ENCODE assay signal across 20 mouse cellular contexts in the genomic region with DNA sequence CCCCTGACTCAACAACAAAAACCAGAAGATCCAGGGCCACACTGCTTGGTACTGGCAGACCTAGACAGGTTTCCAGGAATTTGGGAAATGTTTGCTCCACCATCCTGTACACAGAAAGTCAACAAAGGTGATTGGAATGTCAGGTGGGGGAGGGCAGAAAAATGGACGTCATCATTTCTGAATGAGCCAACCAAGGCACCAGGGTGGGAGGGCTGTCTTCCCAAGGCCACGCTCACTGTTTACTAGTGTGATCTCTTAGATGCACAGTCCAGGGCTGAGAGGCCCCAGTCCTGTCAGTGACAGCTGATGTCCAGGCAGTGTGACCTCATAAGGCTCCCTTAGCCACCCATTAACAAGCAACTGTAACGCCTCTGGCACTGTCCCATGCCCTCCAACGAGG. TPM values are rescaled to one million over a fixed set of nuclear protein-coding genes. Genes with fewer than 3 reads are reported as not detected.
DNase-seq lines count a peak whose midpoint lies in the region; ATAC-seq and TF ChIP-seq lines count a peak whose summit lies in the region.
"Had no signal": no experiment of that assay in that cellular context is flagged by ENCODE, and none has a peak within 500 bp of the region (broad histone marks: within the 10 kb centered on the region; RNA-seq: fewer than 3 reads in every experiment).

No protein-coding gene starts in this region.

- no peaks in the 10 kb centered on the region for H3K36me3 ChIP-seq in forebrain, embryonic 10.5 days (replicated peaks)
- no peaks in the 10 kb centered on the region for H3K36me3 ChIP-seq in forebrain, postnatal 0 days (ENCODE audit: insufficient read depth)
- H3K36me3 ChIP-seq in liver, embryonic 13.5 days = no peaks in the 10 kb centered on the region
- no peaks in the 10 kb centered on the region for H3K36me3 ChIP-seq in liver, embryonic 11.5 days (ENCODE audit: control insufficient read depth, insufficient read depth, low read length)
- H3K36me3 ChIP-seq in liver, embryonic 16.5 days (ENCODE audit: control insufficient read depth, insufficient read depth) = no peaks in the 10 kb centered on the region
- no peaks in the 10 kb centered on the region for H3K36me3 ChIP-seq in kidney, embryonic 16.5 days (ENCODE audit: insufficient read depth, low read length)
- H3K36me3 ChIP-seq: embryonic facial prominence, embryonic 12.5 days; forebrain, embryonic 12.5 days; heart, embryonic 13.5 days; hindbrain, embryonic 15.5 days had no signal

- no peak for DNase-seq in forebrain, embryonic 10.5 days (ENCODE audit: extremely low spot score, low spot score)
- DNase-seq in forebrain, postnatal 0 days = no peak
- no peak for DNase-seq in liver, embryonic 13.5 days
- DNase-seq in liver, embryonic 11.5 days (ENCODE audit: low spot score) = no peak
- DNase-seq in R1 (ENCODE audit: low read depth, low spot score) = peak; percentile 20
- no peak for DNase-seq in right cerebral cortex, adult 2 months (ENCODE audit: low spot score in 2 of 2)
- DNase-seq: adrenal gland, adult 8-10 months; cerebellum, adult 11 months; cerebellum, adult 8-10 months; cerebellum, postnatal 14 days; embryo, embryonic 11 days; gastrocnemius, postnatal 14 days; heart, postnatal 36 days had no signal

- H3K27me3 ChIP-seq in forebrain, embryonic 10.5 days (ENCODE audit: poor library complexity, severe bottlenecking) = no peaks in the 10 kb centered on the region
- no peaks in the 10 kb centered on the region for H3K27me3 ChIP-seq in forebrain, postnatal 0 days (ENCODE audit: insufficient read depth, low read length)
- no peaks in the 10 kb centered on the region for H3K27me3 ChIP-seq in liver, embryonic 13.5 days
- H3K27me3 ChIP-seq in liver, embryonic 11.5 days (replicated peaks; ENCODE audit: control insufficient read depth, insufficient read depth, low read length) = no peaks in the 10 kb centered on the region
- no peaks in the 10 kb centered on the region for H3K27me3 ChIP-seq in liver, embryonic 16.5 days (ENCODE audit: control insufficient read depth, insufficient read depth, low read depth, low read length)
- H3K27me3 ChIP-seq in kidney, embryonic 16.5 days (ENCODE audit: insufficient read depth, low read length) = no peaks in the 10 kb centered on the region
- H3K27me3 ChIP-seq: embryonic facial prominence, embryonic 12.5 days; forebrain, embryonic 12.5 days; heart, embryonic 13.5 days; hindbrain, embryonic 15.5 days had no signal

- 88% methylated on average over 4 of the region's 4 CpGs for WGBS in forebrain, embryonic 10.5 days
- 89% methylated on average over 4 of the region's 4 CpGs for WGBS in forebrain, postnatal 0 days
- WGBS in liver, embryonic 13.5 days (ENCODE audit: insufficient replicate concordance) = 70% methylated on average over 4 of the region's 4 CpGs
- 76% methylated on average over 4 of the region's 4 CpGs for WGBS in liver, embryonic 11.5 days
- 64% methylated on average over 4 of the region's 4 CpGs for WGBS in liver, embryonic 16.5 days (ENCODE audit: insufficient replicate concordance)
- 79% methylated on average over 4 of the region's 4 CpGs for WGBS in kidney, embryonic 16.5 days

- H3K9ac ChIP-seq in forebrain, postnatal 0 days = no peak overlapping the region
- H3K9ac ChIP-seq in liver, embryonic 13.5 days = no peak overlapping the region
- no peak overlapping the region for H3K9ac ChIP-seq in liver, embryonic 11.5 days (ENCODE audit: low read depth, low read length)
- H3K9ac ChIP-seq in liver, embryonic 16.5 days (ENCODE audit: low read depth, low read length) = no peak overlapping the region
- H3K9ac ChIP-seq in kidney, embryonic 16.5 days (replicated peaks; ENCODE audit: low read length) = no peak overlapping the region
- H3K9ac ChIP-seq: embryonic facial prominence, embryonic 12.5 days; forebrain, embryonic 12.5 days; heart, embryonic 13.5 days; hindbrain, embryonic 15.5 days had no signal

- no peak overlapping the region for H3K4me2 ChIP-seq in forebrain, postnatal 0 days (ENCODE audit: low read depth)
- no peak overlapping the region for H3K4me2 ChIP-seq in liver, embryonic 13.5 days
- no peak overlapping the region for H3K4me2 ChIP-seq in liver, embryonic 11.5 days
- H3K4me2 ChIP-seq in liver, embryonic 16.5 days (ENCODE audit: low read depth, low read length) = no peak overlapping the region
- no peak overlapping the region for H3K4me2 ChIP-seq in kidney, embryonic 16.5 days (replicated peaks; ENCODE audit: low read depth, low read length)
- H3K4me2 ChIP-seq: embryonic facial prominence, embryonic 12.5 days; forebrain, embryonic 12.5 days; heart, embryonic 13.5 days; hindbrain, embryonic 15.5 days had no signal

- no peak for ATAC-seq in forebrain, postnatal 0 days
- no peak for ATAC-seq in liver, embryonic 13.5 days (ENCODE audit: low read depth)
- no peak for ATAC-seq in liver, embryonic 11.5 days (replicated peaks; ENCODE audit: low FRiP score)
- peak; percentile 54 for ATAC-seq in liver, embryonic 16.5 days (ENCODE audit: low read depth)
- no peak for ATAC-seq in kidney, embryonic 16.5 days (ENCODE audit: low FRiP score, low TSS enrichment)
- ATAC-seq: forebrain, embryonic 16.5 days had no signal

- no peak overlapping the region for H3K4me3 ChIP-seq in forebrain, embryonic 10.5 days
- H3K4me3 ChIP-seq in forebrain, postnatal 0 days (ENCODE audit: low read depth, low read length) = no peak overlapping the region
- no peak overlapping the region for H3K4me3 ChIP-seq in liver, embryonic 13.5 days (replicated peaks)
- no peak overlapping the region for H3K4me3 ChIP-seq in liver, embryonic 11.5 days (ENCODE audit: low read depth, low read length)
- no peak overlapping the region for H3K4me3 ChIP-seq in liver, embryonic 16.5 days (ENCODE audit: low read depth, low read length)
- H3K4me3 ChIP-seq in kidney, embryonic 16.5 days (ENCODE audit: low read length) = no peak overlapping the region
- H3K4me3 ChIP-seq: embryonic facial prominence, embryonic 12.5 days; forebrain, embryonic 12.5 days; heart, embryonic 13.5 days; hindbrain, embryonic 15.5 days had no signal

- no peak for TF ChIP-seq CTCF in forebrain, postnatal 0 days (IDR thresholded peaks at IDR 0.05; ENCODE audit: low read depth)

- peak overlapping the region; percentile 6; the same call in 1 of the 2 replicates for H3K27ac ChIP-seq in forebrain, embryonic 10.5 days
- no peak overlapping the region for H3K27ac ChIP-seq in forebrain, postnatal 0 days (ENCODE audit: low read depth, low read length)
- H3K27ac ChIP-seq in liver, embryonic 13.5 days = peak overlapping the region; percentile 35; the same call in 1 of the 2 replicates
- H3K27ac ChIP-seq in liver, embryonic 11.5 days (ENCODE audit: low read depth, low read length) = no peak overlapping the region
- H3K27ac ChIP-seq in liver, embryonic 16.5 days (ENCODE audit: low read length) = peak overlapping the region; percentile 48
- no peak overlapping the region for H3K27ac ChIP-seq in kidney, embryonic 16.5 days (ENCODE audit: low read length)
- H3K27ac ChIP-seq: embryonic facial prominence, embryonic 12.5 days; forebrain, embryonic 12.5 days; heart, embryonic 13.5 days; hindbrain, embryonic 15.5 days had no signal

- peaks cover 35% of the 10 kb centered on the region for H3K4me1 ChIP-seq in forebrain, embryonic 10.5 days
- H3K4me1 ChIP-seq in forebrain, postnatal 0 days (ENCODE audit: insufficient read depth) = no peaks in the 10 kb centered on the region
- H3K4me1 ChIP-seq in liver, embryonic 13.5 days (replicated peaks) = peaks cover 49% of the 10 kb centered on the region
- peaks cover 32% of the 10 kb centered on the region for H3K4me1 ChIP-seq in liver, embryonic 11.5 days (replicated peaks; ENCODE audit: control insufficient read depth, insufficient read depth, low read length)
- H3K4me1 ChIP-seq in liver, embryonic 16.5 days (ENCODE audit: control insufficient read depth, low read depth, low read length) = peaks cover 26% of the 10 kb centered on the region
- H3K4me1 ChIP-seq in kidney, embryonic 16.5 days (ENCODE audit: insufficient read depth, low read length) = peaks cover 39% of the 10 kb centered on the region
- H3K4me1 ChIP-seq: hindbrain, embryonic 15.5 days had no signal

- H3K9me3 ChIP-seq in forebrain, embryonic 10.5 days = no peaks in the 10 kb centered on the region
- no peaks in the 10 kb centered on the region for H3K9me3 ChIP-seq in forebrain, postnatal 0 days (ENCODE audit: low read length)
- H3K9me3 ChIP-seq in liver, embryonic 13.5 days (replicated peaks) = no peaks in the 10 kb centered on the region
- H3K9me3 ChIP-seq in liver, embryonic 11.5 days (ENCODE audit: control insufficient read depth, low read length) = no peaks in the 10 kb centered on the region
- H3K9me3 ChIP-seq in liver, embryonic 16.5 days (replicated peaks; ENCODE audit: control insufficient read depth, low read length) = no peaks in the 10 kb centered on the region
- no peaks in the 10 kb centered on the region for H3K9me3 ChIP-seq in kidney, embryonic 16.5 days (ENCODE audit: low read length)
- H3K9me3 ChIP-seq: embryonic facial prominence, embryonic 12.5 days; forebrain, embryonic 12.5 days; heart, embryonic 13.5 days; hindbrain, embryonic 15.5 days had no signal

RNA-seq across cellular contexts. Expression of a gene that starts 32.9 kb away (rescaled TPM):
- polyA plus RNA-seq in forebrain, embryonic 10.5 days (2016; fragmentation: Nextera tagmentation; extraction: Ambion mirVana) = 121 and 129 TPM in 2 replicates
- total RNA-seq in forebrain, postnatal 0 days (2014; rRNA removed) = 15.3 and 24.1 TPM in 2 replicates
- 37.0 and 43.8 TPM in 2 replicates for polyA plus RNA-seq in forebrain, postnatal 0 days (2015; fragmentation: Nextera tagmentation; extraction: Ambion mirVana)
- 18.3 and 20.7 TPM in 2 replicates for polyA plus RNA-seq in liver, embryonic 13.5 days (2015; fragmentation: Nextera tagmentation; extraction: Ambion mirVana)
- polyA plus RNA-seq in liver, embryonic 11.5 days (2014; fragmentation: Nextera tagmentation; extraction: Ambion mirVana) = 69.6 and 72.7 TPM in 2 replicates
- 22.2 and 30.4 TPM in 2 replicates for polyA plus RNA-seq in liver, embryonic 16.5 days (2015; fragmentation: Nextera tagmentation; extraction: Ambion mirVana)
- polyA plus RNA-seq in kidney, embryonic 16.5 days (2015; fragmentation: Nextera tagmentation; extraction: Ambion mirVana) = 130 and 153 TPM in 2 replicates

Comparison
In these comparisons a context has a peak if more than half of its experiments do, and no peak if none do; other contexts are left out.
1. H3K27ac ChIP-seq: peak in forebrain, embryonic 10.5 days (single experiment), liver, embryonic 13.5 days (single experiment) and liver, embryonic 16.5 days (single experiment); none in forebrain, postnatal 0 days (single experiment), liver, embryonic 11.5 days (single experiment) and kidney, embryonic 16.5 days (single experiment).